ENCODE assay signal across 8 mouse cellular contexts in the genomic region with DNA sequence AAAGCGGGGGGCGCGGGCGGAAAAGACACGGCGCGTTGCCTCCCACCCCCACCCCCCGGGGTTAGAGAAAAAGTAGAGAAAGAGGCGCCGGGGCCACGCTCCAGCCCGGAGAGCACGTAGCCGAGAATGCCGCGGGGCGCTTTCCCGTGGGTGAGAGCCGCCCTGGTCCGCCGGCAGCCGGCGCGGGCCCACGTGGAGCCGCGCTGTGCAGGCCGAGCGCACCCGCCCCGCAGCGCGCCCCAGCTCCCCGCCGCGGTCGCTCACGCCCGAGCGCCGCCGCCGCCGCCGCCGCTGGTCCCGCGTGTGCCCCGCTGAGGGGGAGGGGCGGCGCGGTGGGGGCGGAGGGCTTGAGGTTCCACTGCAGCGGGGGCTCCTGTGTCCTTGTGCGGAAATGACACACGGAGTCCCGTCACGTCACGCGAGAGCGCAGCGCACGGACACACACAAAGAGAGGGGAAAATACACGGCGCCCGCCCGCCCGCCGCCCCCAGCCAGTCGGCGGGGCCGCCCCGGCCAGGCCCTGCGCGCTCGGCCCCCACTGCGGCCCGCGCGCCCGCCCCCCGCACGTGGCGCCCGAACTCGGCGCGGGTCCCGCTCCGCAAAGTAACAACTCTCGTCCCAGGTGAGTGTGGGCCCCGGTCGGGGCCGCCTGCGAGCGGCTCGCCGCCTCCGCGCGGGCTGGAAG. TPM values are rescaled to one million over a fixed set of nuclear protein-coding genes. Genes with fewer than 3 reads are reported as not detected.
A peak's percentile ranks its signal among the peaks of the same experiment; 100 is the strongest.
DNase-seq lines count a peak whose midpoint lies in the region; ATAC-seq and TF ChIP-seq lines count a peak whose summit lies in the region.

A gene (plus strand): TSS at position 81 of the 685 bp plus-strand sequence.

- H3K27me3 ChIP-seq in hindbrain, embryonic 11.5 days (ENCODE audit: control insufficient read depth, insufficient read depth, low read length), result no peaks in the 10 kb centered on the region

- H3K4me2 ChIP-seq in hindbrain, embryonic 11.5 days (replicated peaks; ENCODE audit: low read depth, low read length), result peak within 1 kb of the TSS; percentile 98

- ATAC-seq in hindbrain, embryonic 11.5 days (ENCODE audit: low FRiP score), result peak; percentile 60

- DNase-seq in ES-E14 (ENCODE audit: low read depth, low spot score), result no peak
- DNase-seq in cerebellum, adult 11 months, result peak; percentile 44
- peak; percentile 55 for DNase-seq in forelimb bud, embryonic 11.5 days (ENCODE audit: low read depth, low spot score)
- DNase-seq in hindbrain, embryonic 11.5 days (ENCODE audit: low spot score), result peak; percentile 79
- peak; percentile 59 to 64 for DNase-seq in layer of hippocampus, postnatal 36 days
- DNase-seq in lung, postnatal 14 days, result peak; percentile 55
- DNase-seq in retina, postnatal 7 days (ENCODE audit: low read depth, low spot score), result peak; percentile 54
- DNase-seq in urinary bladder, adult 2 months (ENCODE audit: low spot score), result peak; percentile 63

- H3K4me3 ChIP-seq in ES-E14 (ENCODE audit: insufficient read depth in 1 of 2, low read depth in 1 of 2, low read length in 2 of 2, poor library complexity in 1 of 2, severe bottlenecking in 1 of 2), result peak within 1 kb of the TSS; percentile 72 to 92
- H3K4me3 ChIP-seq in hindbrain, embryonic 11.5 days (ENCODE audit: low read depth, low read length), result peak within 1 kb of the TSS; percentile 85

- H3K9ac ChIP-seq in ES-E14 (ENCODE audit: insufficient read depth, low read depth, low read length, poor library complexity, severe bottlenecking), result peak within 1 kb of the TSS; percentile 92
- H3K9ac ChIP-seq in hindbrain, embryonic 11.5 days (ENCODE audit: low read depth, low read length), result peak within 1 kb of the TSS; percentile 99

- H3K27ac ChIP-seq in ES-E14 (ENCODE audit: insufficient read depth, low read depth, low read length, poor library complexity, severe bottlenecking), result peak within 1 kb of the TSS; percentile 99
- H3K27ac ChIP-seq in hindbrain, embryonic 11.5 days (ENCODE audit: low read depth, low read length), result peak within 1 kb of the TSS; percentile 99

- peaks cover 4 to 27% of the 10 kb centered on the region in 2 experiments; a peak in 3 of 4 replicates for H3K4me1 ChIP-seq in ES-E14 (ENCODE audit: control insufficient read depth in 2 of 2, insufficient read depth in 2 of 2, low read length in 2 of 2, poor library complexity in 1 of 2)
- no peaks in the 10 kb centered on the region; the same call in 1 of the 2 replicates for H3K4me1 ChIP-seq in hindbrain, embryonic 11.5 days (replicated peaks; ENCODE audit: control insufficient read depth, insufficient read depth, low read length)

- under 1% methylated on average over 28 of the region's 101 CpGs for WGBS in hindbrain, embryonic 11.5 days

- no peaks in the 10 kb centered on the region for H3K36me3 ChIP-seq in ES-E14 (ENCODE audit: control insufficient read depth, insufficient read depth, low read length, poor library complexity, severe bottlenecking)
- no peaks in the 10 kb centered on the region for H3K36me3 ChIP-seq in hindbrain, embryonic 11.5 days (ENCODE audit: control insufficient read depth, insufficient read depth, low read length)

- in situ Hi-C loops in ES-E14 (cut with MboI; ENCODE audit: low sequenced_read_pairs in 2 of 2, unreplicated experiment in 2 of 2), result no loop called here

- H3K9me3 ChIP-seq in ES-E14 (ENCODE audit: control insufficient read depth, insufficient read depth, low read depth, low read length), result no peaks in the 10 kb centered on the region
- no peaks in the 10 kb centered on the region for H3K9me3 ChIP-seq in hindbrain, embryonic 11.5 days (ENCODE audit: control insufficient read depth, low read length)

TF ChIP-seq in ES-E14, 5 proteins besides CTCF, POLR2A, EP300 and RAD21:
- no peak for TF ChIP-seq ZC3H11A (IDR thresholded peaks at IDR 0.05; ENCODE audit: borderline replicate concordance, low read depth, low read length)
- no peak for TF ChIP-seq ZNF384 (IDR thresholded peaks at IDR 0.05; ENCODE audit: low read depth, low read length)
- no peak for TF ChIP-seq CHD2 (IDR thresholded peaks at IDR 0.05; ENCODE audit: low read depth, low read length)

RNA-seq across cellular contexts. Expression of the gene that starts here (rescaled TPM):
- total RNA-seq in ES-E14 (2012; rRNA removed), result 23.2 and 26.4 TPM in 2 replicates
- polyA plus RNA-seq in hindbrain, embryonic 11.5 days (2014; fragmentation: Nextera tagmentation; extraction: Ambion mirVana), result 8.7 and 8.8 TPM in 2 replicates
- 1 to 10 TPM; 5.1 to 5.4 TPM for total RNA-seq in layer of hippocampus, postnatal 36 days (2021)
- 2.9 and 3.5 TPM in 2 replicates for polyA plus RNA-seq in urinary bladder, adult 2 months (2012; rRNA removed)
